Mouse (Mus musculus) urinary bladder, postnatal 10 days (tissue): ENCODE data around the gene Becn1.

Source experiments
- DNase-seq: peaks from one replicate; pipeline ENCODE4 v3.0.0; 2022; ENCODE audit warnings: low spot score

The Becn1 gene

DNA sequence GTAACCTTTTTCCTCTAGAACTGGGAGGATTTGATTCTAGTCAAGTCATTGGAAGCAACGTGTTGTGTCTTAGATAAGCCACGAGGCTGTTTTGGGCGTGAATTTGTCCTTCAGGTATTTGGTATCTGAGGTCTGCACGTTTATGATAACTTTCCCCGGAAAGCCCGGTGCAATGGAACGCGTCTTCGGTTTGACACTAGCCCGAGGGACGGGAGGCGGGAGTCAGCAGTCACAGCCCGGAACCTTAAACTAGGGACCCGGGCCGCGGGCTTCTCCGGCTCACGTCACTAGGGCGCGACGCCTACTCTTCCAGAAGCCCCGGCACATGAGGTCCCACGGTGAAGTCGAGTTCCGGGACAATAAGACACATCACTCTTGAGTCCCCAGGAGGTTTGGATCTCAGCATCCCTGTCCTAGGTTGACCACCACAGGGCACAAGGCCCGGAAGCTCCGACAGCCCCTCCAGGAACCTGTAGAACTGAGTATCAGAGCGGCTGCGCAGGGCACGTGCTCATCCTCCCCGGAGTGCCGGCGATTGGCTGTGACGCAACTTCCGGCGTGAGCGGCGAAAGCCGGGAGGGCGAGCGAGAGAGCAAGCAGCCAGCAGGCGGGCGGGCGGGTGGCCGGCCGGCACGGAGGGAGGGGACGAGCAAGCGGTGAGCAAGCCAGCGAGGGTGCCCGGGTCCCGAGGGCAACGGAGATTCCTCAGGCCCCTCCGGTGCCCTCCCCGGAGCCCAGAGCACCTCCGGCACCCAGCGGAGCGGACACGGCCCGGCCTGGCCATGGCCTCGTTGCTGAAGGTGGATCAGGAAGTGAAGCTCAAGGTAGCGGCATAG lies 13.8 kb upstream of the Becn1 start, which contains the start of gene Psme3:
TSS of gene Psme3 (plus strand) at position 549 of the 836 bp plus-strand sequence.
- peak; percentile 79 for DNase-seq

DNA sequence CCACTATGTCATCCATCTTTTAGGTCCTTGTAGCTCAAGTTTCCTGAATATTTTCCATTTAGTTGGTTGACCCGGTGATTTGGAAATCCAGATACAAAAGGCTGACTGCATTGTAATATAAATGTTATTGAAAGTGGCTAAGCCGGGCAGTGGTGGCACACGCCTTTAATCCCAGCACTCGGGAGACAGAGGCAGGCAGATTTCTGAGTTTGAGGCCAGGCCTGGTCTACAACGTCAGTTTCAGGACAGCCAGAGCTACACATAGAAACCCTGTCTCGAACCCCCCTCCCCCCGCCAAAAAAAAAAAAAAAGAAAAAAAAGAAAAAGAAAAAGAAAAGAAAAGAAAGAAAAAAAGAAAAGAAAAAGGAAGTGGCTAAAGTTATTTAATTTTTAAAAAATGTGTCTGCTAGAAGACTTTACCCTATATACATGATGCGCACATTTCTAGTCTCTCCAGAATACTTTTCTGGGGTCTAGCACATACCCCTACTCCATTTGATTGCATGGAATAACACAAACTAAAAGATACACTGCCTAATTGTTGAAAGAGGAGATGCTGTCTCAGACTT lies 13.1 kb upstream of the Becn1 start:
- DNase-seq = no peak

DNA sequence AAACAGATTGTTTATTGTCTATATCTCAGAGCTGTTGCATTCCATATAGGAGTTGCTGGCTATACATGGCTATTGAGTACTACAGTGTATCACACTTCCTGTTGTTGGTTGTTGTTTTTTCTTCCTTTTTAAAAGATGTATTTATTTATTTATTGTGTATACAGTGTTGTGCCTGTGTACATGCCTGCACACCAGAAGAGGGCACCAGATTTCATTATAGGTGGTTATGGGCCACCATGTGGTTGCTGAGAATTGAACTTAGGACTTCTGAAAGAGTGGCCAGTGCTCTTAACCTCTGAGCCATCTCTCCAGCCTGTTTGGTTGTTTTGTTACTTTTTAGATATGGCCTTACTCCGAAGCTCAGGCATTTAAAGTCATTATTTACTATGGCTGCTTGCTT lies 12.5 kb upstream of the Becn1 start:
- no peak for DNase-seq

DNA sequence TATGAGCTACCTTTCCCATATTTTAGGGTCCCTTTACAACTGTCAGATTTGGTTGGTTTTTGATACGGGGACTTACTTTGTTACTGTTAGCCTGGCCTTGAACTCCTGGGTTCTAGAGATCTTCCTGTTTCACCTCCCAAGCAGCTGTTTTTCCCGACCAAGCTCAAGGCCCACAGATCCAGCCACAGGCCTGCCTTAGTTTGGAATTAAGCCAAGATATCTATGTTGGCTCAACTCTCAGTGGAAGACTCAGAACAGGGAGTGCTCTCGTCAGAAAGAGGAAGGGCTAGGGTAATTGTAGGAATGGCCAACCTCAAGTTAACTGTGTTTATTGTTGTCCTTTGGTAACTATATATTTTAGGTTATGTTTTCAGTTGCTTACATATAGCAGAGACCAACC lies 10.1 kb upstream of the Becn1 start:
- DNase-seq = no peak

DNA sequence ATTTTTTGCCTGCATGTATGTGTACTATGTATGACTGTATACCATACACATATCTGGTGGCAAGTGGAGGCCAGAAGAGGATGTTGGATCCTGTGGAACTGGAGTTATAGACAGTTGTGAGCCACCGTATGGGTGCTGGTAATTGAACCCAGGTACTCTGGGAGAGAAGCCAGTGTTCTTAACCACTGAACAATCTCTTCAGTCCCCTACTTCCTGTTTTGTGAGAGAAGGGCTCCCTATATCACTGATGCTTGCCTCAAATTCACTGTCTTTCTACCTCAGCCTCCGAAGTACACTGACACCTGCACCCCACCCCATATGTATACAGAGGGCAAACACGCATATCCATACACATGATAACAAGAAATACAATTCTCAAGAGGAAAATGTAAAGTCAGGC lies 9.0 kb upstream of the Becn1 start:
- no peak for DNase-seq

DNA sequence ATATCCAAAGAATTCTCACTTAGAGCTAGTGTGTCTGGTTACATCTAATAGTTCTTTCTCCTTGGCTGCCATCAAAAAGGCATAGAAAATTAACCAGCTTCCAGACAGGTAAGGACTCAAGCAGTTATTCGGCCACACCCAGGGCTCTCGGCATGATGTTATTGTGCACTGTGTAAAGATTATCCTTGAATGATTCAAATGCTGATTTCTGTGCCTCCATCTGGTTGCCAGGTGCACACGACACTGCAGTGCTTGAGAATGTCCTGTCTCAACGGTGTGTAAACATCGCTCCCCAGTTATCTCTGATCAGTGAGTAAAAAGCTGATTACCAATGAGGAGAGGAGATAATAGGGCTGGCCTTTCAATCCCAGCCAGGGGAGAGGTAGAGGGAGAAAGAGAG lies 5.7 kb upstream of the Becn1 start:
- DNase-seq = no peak

DNA sequence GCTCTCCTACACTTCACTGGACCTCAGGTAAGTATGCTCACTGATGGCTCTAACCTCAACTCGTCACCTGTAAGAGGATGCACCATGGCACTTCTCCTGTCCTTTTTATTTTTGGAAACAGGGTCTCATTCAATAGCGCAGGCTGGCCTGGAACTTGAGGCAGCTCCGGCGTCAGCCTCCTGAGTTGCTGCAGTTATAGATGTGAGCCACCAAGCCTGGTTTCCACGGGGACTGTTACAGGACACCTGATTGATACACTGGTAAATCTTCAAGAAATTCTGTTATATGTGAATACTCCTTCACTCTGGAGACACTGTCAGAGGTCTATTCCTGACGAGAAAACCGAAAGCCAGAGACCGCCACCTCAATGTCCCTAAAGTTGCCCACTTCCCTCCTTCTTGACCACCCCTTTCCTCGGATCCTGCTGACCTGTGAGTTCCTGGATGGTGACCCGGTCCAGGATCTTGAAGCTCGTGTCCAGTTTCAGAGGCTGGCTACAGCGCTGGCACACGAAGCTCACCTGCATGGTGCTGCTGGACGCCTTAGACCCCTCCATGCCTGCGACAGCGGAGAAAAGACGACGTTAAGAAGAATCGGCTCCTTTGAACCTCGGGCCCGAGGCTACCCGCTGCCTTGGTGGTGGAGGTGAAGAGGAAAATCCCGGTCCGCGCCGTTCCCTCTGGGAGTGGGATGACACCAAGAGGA lies 635 bp downstream of the Becn1 start:
- DNase-seq = no peak

DNA sequence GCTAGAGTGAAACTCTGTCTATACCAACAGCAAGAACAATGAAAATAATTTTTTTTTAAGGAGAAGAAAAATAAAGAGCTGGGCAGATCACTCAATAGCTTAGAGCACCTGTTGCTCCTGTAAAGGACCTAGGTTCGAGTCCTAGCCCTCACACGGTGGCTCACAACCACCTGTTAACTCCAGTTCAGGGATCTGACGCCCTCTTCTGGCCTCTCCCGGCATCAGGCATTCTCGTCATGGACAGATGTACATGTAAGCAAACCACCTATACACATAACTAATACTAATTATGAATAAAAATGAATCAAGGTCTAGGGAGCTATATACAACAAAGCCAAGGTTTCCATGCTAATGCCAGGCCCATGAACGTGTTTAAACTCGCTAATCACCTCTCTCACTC lies 1.2 kb downstream of the Becn1 start:
- no peak for DNase-seq

DNA sequence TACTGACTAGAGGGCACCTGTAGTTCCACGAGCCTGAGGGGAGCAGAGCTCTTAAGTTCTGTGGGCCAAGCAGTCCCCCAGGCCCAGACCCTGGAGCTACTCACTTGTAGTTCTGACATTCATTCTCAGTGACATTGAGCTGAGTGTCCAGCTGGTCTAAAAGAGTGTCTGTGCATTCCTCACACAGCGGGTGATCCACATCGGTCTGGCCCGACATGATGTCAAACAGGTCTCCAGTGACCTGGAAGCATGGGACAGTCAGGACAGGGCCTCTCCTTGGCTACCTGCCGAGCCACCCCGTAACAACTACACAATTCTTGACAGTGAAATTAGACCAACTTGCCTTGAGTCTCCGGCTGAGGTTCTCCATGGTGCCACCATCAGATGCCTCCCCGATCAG lies 6.9 kb downstream of the Becn1 start:
- DNase-seq = no peak

DNA sequence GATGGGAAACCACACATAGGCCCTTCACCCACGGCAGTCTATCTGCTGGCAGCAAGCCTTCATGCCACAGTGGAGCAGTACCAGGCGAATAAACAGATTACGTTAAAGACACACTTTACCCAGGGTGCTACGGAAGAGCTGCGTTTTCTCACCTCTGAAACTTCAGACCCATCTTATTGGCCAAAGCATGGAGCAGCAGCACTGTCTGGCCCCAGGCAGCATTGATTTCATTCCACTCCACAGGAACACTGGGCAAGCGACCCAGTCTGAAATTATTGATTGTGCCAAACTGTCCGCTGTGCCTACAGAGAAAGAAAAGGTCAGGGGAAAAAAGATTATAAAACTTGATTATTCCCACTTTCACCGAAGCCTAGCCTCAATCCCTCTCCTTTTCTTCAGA lies 10.9 kb downstream of the Becn1 start:
- DNase-seq = no peak

DNA sequence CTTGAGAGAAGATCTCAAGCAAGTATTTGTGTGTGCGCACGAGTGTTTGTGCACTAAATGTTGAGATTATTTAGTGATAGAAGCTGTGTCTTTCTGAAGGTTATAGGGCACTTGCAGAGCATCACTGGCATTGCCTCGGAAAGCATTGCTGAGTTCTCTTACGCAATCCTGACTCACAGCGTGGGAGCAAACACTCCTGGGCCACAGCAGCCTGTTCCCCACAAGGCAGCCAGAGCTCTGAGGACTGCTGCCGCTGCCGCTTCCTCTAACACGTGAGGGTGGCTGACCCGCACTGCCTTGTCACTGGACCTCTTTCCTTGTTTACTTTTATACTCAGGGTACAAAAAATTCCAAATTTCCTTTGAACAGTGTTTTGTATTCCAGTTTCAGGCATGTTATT lies 14.8 kb downstream of the Becn1 start:
- no peak for DNase-seq

DNA sequence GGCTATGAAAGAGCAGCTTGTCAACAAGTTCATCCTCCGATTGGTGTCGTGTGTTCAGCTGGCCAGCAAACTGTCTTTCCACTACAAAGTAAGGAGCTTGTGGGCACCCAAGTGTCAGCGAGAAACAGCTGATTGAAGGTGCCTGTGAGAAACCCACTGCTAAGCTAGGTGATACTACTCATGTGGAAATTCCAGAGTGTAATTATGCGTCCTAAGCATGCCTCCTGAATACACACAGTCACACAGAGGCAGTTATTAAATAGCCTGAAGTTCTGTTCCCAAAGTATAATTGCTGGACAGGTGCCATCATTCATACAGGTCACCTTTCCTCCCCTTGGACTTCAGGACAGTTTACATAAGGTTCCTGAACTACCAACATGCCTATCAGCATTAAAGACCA lies 18.3 kb downstream of the Becn1 start:
- DNase-seq = no peak

DNA sequence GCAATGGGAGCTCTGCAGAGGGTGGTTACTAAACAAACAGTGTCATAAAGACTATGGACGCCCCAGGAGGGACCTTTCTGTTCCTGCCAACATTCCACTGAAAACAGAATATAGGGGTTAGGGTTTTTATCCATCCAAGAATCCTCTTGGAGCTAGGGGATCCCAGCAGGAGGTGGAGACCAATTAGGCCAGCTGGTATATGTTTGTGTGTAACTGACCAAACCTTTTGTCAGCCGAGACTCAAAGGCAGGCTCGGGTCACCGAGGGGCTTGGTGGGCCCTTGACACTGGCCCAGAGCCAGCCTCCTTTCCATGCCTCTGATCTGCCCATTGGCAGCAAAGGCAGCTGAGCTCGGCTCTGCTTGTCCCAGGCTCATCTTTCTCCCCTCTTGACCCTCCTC lies 19.2 kb downstream of the Becn1 start:
- DNase-seq = no peak

DNA sequence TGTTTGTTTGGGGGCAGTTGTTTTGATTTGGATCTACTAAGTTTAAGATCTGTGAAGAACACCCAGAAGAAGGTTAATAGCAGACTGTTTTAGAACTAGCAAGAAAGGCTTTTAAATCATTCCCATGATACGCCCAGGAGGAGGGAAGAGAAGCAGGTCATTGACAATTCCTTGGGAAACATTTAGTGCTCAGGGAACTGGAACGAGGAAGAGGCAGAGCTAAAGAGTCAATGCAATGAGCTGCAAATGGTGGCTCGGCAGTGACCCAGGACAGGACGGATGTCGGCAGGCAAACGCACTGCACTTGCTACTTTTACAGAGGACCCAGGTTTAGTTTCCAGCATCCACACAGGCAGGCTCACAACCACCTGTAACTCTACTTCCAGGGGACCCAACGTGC lies 21.2 kb downstream of the Becn1 start:
- no peak for DNase-seq

DNA sequence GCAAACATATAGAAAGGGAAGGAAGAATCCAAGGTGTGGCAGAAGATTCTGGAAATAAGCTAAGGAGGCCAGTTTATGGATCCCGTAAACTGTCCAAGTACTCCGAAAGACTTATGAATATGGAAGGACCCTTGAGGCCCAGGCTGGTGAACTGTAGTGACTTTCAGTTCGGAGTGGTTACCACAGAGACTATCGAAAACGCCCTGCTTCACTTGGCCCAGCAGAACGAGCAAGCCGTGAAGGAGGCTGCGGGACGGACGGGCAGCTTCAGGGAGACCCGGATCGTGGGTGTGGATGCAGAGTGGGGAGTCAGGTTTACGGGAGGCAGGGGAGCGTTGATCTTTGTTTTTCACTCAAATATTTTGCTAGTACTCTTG lies 22.9 kb downstream of the Becn1 start:
- DNase-seq = no peak

DNA sequence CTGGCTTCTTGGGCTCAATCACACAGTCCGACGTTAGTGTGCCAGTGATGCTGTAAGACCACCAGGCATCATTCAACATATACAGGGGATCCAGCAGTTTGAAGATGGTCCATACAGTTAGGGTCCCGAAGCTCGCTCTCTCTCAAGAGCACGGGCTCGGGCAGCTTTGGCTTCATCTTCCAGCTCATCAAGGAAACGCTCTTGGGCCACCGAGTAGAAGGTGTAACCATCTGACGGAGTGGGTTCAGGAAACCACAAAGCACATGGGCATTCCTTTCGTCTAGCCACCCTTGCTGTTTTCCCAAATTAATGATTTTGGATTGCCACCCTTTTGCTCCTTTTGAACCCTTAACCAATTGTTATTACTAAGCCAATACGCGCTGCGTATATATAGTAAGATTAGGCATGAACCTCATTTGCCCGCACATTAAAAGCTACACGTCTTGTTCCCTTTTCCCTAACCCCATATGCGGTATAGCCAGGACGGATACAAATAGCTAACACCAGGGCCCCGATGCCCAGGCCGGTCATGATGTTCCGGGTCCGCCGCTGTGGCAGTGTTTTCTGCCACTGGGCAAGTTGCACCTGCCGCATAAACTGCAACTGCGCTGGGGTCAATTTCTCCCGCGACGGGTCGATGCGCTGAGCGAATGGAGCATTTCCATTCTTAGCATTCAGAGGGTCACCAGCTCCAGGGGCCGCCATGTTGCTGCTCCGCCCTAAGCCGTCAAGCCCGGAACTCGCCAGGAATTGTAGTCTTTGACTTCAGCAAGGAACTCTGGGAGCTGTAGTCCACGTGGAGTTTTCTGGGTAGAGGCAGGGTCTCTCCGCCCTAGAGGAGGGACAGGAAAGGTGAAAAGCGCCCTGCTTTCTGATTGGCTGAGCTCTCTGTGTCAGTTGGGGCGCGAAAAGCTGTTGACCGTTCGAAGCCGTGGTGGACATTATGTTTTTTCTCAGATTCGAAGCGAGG lies 23.6 kb downstream of the Becn1 start, which contains the start of the genes Cntd1 and Coa3:
TSS of gene Cntd1 (plus strand) at position 790 of the 970 bp plus-strand sequence.
TSS of gene Coa3 (minus strand) at position 892 of the 970 bp plus-strand sequence.
- no peak for DNase-seq

DNA sequence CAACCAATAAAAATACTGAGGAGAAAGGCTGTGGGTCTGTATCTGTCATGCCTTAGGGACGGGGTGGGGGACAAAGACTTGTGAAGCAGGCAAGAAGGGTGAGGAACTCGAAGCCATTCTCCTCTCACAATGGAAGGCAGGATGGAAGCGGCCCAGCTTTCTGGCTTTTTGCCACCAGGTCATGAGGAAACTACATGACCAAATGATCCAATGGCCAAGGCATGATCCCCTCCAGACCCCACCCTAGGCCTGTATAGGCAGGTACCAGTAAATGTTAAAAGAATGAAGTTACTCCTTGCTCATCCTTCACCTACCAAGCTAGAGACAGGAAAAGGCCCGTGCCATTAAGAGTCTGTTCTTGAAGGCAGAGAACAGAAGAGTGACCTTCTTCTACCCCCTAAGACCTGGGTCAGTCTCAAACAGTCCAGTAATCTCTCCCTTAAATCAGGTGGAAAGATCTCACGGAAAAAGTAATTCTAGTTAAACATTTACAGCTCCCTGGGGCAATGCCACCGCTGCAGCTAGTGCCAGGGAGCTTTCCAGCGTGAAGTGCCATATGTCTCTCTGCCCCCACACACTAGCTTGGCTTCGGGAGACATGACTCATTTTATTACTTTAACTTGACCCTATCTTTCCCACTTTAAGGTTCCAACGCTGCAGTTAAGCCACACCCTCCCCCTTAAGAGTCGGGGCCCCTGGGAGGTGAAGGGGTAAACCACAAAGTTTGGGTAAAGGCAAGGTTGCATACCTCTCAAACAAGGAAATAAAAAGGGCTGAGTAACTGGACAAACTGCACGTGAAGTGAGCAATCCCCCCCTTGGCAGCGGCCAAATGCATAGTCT lies 24.5 kb downstream of the Becn1 start:
- no peak for DNase-seq

DNA sequence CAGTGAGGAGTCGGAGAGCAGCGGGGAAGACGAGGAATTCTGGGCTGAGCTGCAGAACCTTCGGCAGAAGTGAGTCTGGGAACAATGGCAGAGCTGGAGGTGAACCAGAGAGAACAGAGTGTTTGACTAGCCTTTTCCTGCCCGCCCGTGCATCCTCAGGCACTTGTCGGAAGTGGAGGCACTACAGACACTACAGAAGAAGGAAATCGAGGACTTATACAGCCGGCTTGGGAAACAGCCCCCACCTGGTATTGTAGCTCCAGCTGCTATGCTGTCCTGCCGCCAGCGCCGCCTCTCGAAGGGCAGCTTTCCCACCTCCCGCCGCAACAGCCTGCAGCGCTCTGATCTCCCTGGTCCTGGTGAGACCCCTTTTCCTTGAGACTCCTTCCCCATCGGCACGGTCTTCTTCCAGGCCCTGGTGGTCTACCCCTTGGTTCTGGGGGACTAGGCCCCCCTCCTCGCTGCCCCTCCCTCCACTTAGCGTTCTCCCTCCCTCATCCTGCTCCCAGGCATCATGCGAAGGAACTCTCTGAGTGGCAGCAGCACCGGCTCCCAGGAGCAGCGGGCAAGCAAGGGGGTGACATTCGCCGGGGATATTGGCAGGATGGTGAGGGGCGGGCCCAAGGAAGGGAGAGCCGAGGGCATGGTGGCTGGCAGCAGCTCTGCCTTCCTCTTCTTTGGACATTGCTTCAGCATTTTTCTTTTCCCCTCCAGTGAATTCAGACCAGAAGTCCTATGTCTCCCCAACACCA lies 25.6 kb downstream of the Becn1 start:
- no peak for DNase-seq

DNA sequence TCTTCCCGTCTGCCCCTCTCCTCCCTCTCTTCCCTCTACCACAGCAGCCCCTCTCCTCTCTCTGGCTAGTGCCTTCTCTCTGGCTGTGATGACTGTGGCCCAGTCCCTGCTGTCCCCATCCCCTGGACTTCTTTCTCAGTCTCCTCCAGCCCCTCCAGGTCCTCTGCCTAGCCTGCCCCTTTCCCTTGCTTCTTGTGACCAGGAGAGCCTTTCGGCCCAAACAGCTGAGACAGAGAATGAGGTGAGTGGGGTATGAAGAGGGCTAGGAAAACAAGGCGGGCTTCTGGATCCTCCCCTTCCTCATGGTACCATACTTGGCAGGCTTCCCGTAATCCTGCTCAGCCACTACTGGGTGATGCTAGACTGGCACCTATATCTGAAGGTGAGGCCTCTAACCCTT lies 26.8 kb downstream of the Becn1 start:
- no peak for DNase-seq

DNA sequence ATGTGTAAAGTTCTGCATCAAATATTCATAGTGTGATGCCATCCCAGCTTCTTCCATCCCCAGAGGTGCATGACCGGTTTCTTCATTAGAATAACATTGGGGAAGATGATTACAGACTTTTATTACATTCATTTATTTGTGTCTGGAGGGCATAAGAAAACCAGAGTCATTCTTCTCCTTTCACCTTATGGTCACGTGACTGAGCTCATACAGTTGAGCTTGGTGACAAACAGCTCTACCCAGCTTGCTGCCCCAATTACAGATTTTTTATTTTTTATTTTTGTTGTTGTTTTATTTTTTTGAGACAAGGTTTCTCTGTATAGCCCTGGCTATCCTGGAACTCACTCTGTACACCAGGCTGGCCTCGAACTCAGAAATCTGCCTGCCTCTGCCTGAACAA lies 29.6 kb downstream of the Becn1 start:
- no peak for DNase-seq
